Mouse (Mus musculus) layer of hippocampus, adult 8-10 months (tissue): Measurements from ENCODE around the gene Stxbp6. TPM values are rescaled to one million over a fixed set of nuclear protein-coding genes. Genes with fewer than 3 reads are reported as not detected.

ENCODE experiments used
- DNase-seq, 2 experiments: peaks; one replicate each; pipeline ENCODE4 v3.0.0; 2022; ENCODE audit warnings: low spot score in 2 of 2
- total RNA-seq, 4 experiments: library from RNA; stranded (reverse); gene quantifications; 2 replicates each; pipeline ENCODE4 v1.2.4; 2022

Stxbp6 gene
- total RNA-seq, 4 experiments from 2014 or later, result 58.4 to 79.2 (median 75.5) TPM

DNA sequence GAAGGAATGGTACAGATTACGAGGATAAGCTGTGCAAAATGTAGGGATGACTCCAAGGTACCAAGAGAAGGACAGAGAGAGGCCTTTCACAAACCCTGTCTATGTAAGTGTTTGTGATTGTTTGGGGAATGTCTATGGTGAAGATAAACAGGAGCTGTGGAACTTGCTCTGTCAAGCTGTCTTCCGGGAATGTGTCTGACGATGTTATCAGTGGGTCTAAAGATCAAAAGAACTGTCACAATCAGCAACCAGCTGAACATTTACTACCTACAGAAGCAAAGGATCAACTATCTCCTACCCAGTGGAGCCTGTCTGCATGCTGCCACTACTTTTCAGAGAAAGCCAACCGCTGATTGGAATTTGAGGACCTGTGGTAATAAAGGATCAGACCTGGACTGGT lies 152.3 kb downstream of the Stxbp6 start:
- DNase-seq, result no peak

DNA sequence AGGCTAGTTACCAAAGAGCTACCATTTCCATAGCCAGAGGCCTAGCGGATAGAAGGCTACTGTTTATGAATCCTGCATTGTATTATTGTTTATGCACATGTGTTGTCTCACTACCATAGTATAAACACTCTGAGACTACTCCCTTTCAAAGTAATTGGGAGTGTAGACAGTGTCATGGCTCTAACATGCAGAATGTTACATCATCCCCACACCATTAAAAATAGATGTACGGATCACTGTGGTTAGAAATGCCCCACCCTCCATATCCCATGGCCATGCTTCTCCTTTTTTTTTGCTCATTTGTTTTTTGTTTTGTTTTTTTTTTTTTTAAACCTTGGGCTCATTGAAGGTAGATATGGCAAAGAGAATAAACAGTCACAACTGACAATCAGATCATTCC lies 154.9 kb downstream of the Stxbp6 start:
- no peak for DNase-seq

DNA sequence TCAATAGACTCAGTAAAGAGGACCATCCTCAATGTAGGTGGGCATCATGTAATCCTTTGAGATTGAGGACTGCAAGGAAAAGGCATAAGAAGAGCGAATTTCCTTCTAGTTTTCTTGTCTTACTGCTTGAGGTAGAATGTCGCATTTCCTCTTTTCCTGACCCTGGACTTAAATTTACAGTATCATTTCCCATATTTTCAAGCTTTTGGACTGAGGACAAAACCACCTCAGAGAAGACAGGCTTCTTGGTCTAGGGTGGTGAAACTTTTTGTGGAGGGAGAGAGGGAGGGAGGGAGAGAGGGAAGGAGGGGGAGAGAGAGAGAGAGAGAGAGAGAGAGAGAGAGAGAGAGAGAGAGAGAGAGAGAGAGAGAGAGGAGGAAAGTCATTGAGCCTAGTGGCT lies 155.6 kb downstream of the Stxbp6 start:
- DNase-seq, result no peak

DNA sequence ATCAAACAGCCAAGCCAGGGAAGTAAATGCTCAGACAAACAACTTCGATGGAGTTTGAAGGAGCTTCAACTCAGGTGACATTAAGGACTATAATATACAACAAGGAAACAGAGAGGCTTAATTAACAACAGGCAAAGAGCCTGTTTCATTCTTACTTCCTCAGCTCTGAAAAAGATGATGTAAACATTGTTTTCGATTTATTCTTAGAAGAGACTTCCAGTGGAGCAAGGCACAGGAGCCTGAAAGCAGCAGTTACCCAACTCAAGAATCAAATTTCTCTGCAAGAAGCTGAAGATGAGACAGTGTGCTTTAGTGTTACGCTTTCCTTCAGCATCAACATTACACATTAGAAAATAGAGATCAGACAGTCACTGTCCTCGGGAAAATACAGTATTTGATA lies 160.7 kb downstream of the Stxbp6 start:
- no peak for DNase-seq

DNA sequence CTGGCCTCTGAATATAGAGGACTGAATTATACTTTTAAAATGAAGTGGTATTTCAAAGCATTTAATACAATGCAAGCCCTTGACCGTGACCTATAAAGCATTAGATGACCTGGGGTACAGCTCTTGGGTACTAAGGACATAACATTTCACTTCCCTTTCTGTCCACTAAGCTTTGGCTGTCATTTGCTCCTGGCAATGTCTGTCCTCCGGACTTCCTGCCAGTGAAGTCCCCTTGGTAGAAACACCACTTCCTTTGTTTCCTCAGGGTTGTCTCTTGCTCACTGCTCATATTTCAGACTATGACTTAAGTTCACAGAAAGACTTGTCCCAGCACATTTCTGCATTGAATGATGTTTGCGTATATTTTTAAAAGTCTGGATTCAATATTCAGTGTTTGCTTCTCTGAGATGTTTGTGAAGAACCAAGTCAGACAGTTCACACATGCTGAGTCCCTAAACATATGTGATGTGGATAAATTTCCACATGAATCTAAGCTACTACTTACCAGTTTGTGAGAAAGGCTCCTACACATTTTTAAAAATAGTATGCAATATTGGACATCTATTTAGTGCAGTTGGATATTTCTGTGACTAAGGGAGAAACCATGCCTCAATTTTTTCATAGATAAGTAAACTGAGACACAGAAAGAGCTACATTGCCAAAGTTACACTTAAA lies 166.3 kb downstream of the Stxbp6 start:
- DNase-seq, result no peak

DNA sequence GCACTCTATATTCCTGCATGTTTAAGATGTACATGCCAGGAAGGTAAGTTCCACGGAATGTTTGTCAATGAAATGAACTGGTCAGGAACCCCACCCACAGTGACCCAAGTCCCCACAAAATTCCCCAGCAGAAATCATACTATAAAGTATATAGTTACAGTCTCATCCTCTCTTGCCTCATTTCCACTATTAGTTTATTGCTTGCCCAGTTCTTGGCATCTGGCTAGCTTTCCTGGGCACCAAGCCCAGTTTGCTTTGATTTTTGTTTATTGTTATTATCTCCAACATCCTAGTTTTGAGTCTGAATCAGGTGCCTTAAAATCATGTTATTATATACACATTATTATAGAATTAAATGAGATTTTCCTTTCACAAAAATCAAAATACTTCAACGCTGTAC lies 168.5 kb downstream of the Stxbp6 start:
- no peak for DNase-seq

DNA sequence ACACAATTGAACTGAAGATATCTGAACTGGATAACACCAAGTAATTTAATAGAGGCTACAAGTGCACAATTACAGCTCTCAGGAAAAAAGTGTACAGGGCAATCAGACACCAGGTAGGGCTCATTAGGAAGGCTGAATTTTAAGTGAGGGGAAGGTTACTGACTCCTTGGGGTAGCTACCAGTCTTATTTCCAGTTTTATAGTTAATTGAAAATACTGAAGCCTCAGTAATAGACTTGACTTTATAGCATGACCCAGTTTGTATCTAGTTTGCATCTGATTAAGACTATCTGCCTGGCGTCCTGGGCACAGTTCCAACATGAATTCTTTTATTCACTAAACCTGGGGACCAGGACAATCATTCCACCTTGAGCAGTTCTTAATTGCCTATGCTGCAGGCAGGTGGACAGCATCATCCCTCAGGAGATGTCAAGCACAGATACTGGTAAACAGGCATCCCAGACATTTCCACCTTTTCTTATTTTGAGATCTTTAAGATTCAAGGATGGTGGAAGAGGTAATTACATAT lies 171.2 kb downstream of the Stxbp6 start:
- no peak for DNase-seq

DNA sequence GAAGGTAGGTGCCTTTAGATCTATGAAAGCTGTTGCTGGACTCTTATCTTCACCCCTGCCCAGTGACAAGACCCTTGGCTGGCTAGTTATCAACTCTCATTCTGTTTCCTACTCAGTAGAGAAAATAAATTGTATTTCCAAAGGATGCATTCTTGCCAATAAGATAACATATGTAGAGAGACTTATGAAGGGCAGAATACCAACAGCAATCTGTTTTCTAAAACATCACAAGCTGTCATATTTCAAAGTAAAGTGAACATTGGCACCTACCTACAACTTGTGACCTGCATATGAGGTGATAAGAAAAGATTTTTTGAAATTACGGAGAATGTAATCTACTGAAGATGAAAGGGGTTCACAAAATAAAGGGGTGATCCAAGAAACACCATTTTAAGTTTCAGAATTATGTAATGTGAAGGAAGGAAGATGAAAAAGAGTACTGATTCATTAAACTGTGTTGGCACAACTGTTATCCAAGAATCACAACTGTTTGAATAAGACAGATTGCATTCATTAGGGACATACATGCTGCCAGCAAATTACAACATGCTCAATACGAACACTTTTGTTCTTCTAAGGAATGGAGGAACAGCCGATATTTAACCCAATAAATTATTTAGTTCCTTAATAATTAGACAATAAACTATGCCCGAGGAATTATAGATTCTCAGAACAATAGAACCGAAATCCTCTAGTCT lies 175.2 kb downstream of the Stxbp6 start:
- DNase-seq, result no peak

DNA sequence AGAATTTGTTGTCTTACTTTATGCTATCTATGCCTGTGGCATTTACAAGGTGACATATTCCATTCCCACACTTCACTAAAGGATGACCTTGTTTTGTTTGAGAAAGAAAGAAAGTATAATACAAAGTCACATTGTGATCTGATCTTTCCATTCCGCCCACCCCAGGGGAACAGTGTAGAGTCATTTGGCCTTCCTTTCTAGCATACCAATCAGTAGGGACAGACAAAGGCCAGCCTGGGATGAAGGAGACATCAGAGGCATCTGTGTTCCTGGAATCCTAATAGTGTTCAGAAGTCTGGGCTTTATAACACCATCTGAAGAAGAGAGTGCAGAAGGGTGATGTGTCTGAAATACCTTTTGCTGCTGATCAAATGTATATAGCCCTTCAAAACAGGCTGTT lies 178.0 kb downstream of the Stxbp6 start:
- DNase-seq, result no peak

DNA sequence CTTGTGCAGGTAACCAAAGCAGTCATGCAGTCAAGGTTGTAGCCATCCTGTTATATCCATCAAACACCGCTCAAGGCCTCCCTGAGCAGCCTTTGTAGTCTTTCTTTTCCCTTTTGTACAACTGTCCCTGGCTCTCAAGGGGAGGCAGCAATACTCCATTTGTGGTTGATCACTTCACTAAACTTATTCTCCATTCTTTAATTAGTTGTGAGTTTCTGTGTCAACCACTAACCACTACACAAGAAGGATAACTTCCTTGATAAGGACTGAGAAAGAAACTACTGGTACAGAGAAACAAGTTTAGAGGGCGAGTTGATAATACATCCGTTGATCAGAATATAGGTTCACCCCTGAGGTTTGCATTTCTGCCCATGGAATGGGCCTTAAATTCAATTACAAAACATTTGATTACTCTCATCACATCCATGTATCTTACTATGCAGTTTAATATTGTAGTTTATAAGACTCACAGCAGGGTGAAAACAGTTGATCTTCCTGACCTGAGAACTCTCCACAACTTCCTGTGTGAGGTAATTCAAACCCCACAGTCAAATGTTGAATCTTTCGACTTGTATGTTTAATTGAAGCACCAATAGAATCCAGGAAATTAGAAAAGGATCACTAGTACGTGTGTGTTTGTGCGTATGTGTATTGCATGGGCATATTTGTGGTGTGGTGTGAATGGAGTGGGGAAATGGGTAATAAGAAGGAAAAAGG lies 184.7 kb downstream of the Stxbp6 start:
- DNase-seq, result no peak

DNA sequence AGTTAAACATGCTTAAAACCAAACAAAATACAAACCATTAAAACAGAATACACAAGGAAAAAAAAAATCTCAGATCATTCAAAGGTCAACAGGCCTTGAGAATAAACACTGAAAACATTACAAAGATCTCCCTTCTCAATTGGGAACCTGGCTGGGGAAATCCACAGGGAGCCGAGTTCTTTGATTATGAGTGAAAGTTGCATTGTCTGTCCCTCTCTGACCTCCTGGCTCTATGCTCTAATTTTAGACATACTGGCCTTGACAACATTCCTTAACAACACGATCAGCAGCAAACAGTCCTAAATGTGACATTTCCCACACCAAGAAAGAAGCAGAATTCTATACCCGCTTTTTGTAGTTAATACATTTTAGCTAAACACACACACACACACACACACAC lies 187.7 kb downstream of the Stxbp6 start:
- no peak for DNase-seq

DNA sequence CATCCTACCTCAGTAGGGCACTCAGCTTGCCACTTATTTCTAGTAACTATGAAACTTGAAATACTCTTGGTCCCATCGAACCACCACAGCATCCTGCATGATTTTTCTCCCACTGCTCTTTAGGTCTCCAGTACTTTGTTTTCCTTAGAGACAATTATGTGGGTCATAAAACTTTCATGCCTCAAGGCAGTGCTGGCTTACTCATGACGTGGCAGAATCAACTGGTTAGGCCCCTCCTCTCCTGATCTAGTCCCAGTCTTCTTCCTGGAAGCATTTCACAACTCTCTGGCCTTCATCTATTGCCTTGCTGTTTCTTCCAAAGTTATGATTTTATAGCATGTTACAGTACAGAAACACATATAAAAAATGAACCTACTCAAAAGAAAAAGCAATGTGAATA lies 201.8 kb downstream of the Stxbp6 start:
- DNase-seq, result no peak

DNA sequence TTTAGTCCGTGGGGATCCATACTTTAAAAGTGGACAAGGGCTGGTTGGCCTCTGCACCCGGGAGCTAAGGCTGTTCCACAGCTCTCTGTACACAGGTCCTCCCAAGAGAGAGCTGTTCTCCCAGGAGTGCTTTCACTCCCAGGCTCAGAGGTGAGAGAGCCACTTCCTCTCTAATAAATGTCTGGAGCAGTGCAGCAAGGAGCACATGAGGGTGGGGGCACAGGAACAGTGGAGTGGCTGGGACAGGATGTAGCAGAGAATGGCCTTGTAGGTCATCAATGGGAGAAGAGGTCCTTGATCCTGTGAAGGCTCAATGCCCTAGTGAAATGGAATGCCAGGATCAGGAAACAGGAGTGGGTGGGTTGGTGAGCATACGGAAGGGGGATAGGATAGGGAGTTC lies 209.1 kb downstream of the Stxbp6 start:
- DNase-seq, result no peak

DNA sequence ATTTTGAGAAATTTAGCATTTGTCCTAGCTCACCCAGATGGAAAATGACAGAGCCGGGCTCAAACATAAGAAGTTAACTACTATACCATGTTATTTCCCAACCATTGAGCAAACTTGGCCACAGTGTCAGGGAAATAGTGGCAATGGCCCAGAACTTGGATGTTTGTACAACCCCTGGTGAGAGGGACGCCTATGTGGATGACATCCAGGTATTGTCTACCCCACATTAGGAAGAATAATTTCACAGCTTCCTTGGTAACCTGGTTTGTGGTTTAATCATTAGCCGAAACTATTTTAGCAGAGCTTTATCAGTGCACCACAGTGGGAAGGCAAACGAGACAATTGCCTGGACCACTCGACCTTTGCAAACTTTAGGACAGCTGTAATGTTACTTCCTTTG lies 215.1 kb downstream of the Stxbp6 start:
- no peak for DNase-seq

DNA sequence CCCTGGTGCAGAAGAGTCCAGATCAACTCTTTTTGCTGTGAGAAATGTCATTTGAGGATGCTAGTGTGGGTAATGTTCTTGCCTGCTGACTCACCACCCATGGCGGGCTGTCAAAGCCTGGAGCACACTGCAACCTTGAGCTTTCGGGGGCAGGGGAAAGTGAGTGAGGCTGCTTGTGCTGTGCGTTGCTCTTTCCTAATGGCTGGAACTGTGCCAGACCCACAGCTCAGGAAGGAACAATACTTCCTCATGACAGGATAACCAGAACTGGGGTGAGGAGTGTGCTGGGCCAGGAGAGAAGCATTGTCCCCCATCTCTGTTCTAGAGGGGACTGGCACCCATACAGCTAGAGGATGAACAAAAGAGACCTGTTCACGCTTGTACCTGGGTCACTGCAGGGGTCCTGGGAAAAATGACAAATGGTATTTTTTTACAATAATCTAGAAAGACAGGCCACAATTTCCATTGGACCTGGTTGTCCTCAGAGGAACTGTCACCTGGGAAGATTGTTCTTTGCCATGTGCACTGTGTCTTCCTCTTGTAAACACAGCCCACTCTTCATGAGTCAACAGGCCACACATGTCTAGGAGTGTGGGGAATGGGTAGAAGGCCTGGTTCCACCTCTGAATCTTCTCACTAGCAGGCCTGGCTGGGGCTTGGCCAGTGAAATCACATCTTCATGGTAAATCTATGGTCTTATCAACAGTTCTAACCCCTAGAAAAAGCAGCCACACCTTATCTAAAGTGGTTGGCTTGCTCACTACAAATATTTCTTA lies 216.2 kb downstream of the Stxbp6 start:
- peak; percentile 43 to 48 for DNase-seq

DNA sequence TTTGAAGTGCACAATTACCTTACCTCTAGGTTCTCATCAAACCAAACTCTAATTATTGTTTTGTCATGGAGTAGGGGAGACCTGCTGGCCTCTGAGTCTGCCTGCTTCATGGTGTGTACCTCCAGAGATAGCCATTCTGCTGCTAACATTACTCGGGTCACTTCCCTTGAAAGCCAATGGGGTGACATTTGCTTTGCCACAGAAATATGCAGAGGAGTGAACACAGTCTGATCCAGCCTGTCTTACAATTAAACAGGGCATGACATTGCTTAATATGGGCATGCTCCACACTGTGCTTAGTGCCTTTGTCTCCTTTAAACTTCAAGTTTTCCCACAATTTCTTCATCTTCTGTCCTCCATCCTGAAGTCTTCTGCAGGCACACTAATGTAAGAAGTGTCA lies 222.5 kb downstream of the Stxbp6 start:
- DNase-seq, result no peak

DNA sequence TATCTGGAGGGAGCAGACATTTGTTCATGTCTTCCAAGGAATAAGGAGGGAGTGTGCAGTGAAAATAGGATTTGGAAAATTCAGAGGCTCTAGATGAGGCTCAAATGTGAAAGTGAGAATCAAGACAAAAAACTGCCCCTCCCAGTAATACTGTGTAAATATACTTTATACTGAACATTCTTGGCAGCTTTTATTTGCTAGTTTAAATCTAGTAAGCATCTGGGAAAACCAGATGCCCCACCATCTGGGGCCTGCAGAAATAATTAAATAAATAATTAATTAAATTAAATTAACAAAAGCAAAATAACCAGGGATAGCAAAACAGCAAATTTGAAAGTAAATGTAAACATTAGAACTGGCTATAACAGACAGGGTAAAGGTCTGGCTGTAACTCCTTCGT lies 224.0 kb downstream of the Stxbp6 start:
- no peak for DNase-seq

DNA sequence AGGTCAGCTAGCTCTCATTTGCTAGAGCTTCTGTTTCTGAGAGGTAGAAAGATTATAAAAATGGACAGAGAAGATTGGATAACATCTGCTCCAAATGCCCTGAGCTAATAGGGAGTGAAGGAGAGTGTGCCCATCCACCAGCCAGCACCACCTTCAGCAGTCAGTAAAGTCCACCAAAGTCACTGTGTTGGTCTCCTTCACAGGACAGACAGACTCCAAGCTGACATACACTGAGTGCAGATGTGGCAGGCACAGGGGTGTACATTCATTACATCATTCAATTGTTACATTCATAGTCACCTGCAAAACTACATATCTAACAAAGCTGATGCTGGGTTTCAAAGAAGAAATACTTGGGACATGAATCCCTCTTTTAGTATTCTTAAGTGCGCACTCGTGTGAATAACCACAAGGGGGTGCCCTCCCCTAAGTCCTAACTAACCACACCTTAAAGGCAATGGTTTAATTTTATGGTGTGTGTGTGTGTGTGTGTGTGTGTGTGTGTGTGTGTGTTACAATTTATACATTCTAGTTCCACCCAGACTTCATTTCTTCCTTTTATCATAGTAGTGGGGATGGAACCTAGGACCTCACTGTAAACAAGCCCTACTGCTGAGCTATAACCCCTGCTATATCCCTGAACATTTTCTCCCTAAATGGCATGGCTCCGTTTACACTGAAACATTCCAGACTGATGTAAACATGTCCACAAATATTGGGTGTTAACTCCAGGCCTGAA lies 225.9 kb downstream of the Stxbp6 start:
- DNase-seq, result peak in 1 of 2 experiments; percentile 44

DNA sequence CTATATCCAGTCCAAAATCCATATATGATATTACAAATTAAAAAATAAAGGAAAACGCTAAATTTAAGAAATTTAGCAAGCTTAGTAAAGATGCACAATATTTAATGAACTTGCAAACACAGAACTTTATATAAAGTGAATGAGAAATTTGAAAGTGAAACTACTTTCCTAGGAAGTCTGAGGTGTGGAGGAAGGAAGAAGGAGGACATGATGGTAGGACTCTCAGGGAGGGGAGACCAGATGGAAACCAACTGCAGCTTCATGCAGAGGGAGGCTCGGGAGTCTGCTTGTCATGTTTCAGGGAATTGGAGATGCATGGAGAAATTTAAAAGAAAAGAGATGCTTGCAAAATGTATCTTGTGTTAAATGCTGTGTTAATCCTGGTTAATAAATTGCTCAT lies 233.9 kb downstream of the Stxbp6 start:
- no peak for DNase-seq

DNA sequence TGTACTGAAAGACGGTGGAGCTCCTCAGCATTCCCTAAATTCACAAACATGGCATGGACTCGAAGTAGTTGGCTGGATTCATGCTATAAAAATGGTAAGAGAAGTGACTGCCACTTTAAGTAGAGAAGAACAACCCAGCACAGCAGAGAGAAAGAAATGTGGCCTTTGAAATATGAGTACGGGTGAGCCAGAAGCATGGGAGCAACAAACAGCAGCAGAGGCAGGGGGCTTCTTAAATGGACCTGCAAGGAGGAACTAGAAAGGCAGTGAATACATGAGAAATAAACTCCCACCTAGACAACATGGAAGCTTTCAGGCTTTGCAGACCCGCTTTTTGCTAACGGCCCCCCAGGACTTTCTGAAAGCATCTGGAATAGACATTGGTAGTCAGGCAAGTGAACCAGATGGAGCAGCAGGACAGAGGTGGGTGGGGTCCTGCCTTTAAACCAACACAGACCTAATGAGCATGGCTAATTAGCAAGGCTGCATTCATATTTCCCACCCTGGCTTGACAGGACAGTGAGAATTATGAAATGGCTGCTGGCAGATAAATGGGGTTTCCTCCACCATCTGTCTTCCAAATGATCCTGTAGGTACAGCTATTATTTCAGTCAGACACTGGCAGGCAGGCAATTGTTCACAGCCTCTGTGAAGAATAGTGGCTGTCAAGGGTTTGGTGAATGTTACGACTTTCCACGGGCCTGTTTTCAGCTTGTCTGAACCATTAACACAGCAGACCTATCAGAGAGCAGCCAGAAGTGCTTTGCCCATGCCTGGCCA lies 234.7 kb downstream of the Stxbp6 start:
- peak in 1 of 2 experiments; percentile 28 for DNase-seq
